Comparison of ENCODE assay signal across 20 mouse cellular contexts in the genomic region with DNA sequence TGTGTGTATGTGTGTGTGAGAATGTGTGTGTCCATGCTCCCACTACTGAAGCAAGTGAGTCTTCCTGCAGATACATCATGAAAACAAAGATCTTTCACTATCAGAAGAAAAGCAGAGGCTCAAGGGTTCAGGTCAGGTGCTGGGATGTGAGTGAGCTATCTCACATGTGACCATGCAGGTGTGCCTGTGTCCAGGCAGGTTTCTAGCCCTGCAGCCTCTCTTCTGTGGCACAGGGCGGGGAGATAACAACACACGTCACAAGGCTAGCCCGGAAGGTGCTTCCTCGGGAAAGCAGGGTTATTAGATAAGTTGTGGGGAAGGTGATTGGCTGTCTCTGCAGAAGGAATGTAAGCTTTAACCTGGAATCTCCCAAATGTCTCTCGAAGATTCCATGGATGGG. TPM values are rescaled to one million over a fixed set of nuclear protein-coding genes. Genes with fewer than 3 reads are reported as not detected.
A peak's percentile ranks its signal among the peaks of the same experiment; 100 is the strongest.
DNase-seq lines count a peak whose midpoint lies in the region; ATAC-seq lines count a peak whose summit lies in the region.
"Had no signal": no experiment of that assay in that cellular context is flagged by ENCODE, and none has a peak within 500 bp of the region (broad histone marks: within the 10 kb centered on the region; RNA-seq: fewer than 3 reads in every experiment).

No protein-coding gene starts in this region.

- no peak overlapping the region for H3K4me2 ChIP-seq in kidney, embryonic 15.5 days
- H3K4me2 ChIP-seq in kidney, embryonic 14.5 days (replicated peaks; ENCODE audit: low read depth, low read length) = no peak overlapping the region
- H3K4me2 ChIP-seq: limb, embryonic 15.5 days had no signal

- H3K9me3 ChIP-seq in kidney, embryonic 15.5 days (replicated peaks) = no peaks in the 10 kb centered on the region
- H3K9me3 ChIP-seq in kidney, embryonic 14.5 days (ENCODE audit: control insufficient read depth, low read length) = no peaks in the 10 kb centered on the region
- H3K9me3 ChIP-seq: limb, embryonic 15.5 days had no signal

- H3K4me1 ChIP-seq in kidney, embryonic 15.5 days = peaks cover 29% of the 10 kb centered on the region
- peaks cover 18% of the 10 kb centered on the region for H3K4me1 ChIP-seq in kidney, embryonic 14.5 days (ENCODE audit: control insufficient read depth, insufficient read depth, low read length)

- 76% methylated on average over 5 of the region's 5 CpGs for WGBS in kidney, embryonic 15.5 days
- 78% methylated on average over 5 of the region's 5 CpGs for WGBS in kidney, embryonic 14.5 days

- H3K36me3 ChIP-seq in kidney, embryonic 15.5 days = peaks cover 26% of the 10 kb centered on the region
- H3K36me3 ChIP-seq in kidney, embryonic 14.5 days (ENCODE audit: control insufficient read depth, insufficient read depth, low read length) = peaks cover 9% of the 10 kb centered on the region; the same call in 1 of the 2 replicates

- DNase-seq in liver = peak; percentile 61
- DNase-seq in testis, postnatal 14 days (ENCODE audit: low spot score) = no peak
- no peak for DNase-seq in kidney, postnatal 14 days
- DNase-seq: cerebellum, adult 8-10 months; heart, postnatal 4 days; thymus, adult 2 months had no signal

- H3K27me3 ChIP-seq in kidney, embryonic 15.5 days = no peaks in the 10 kb centered on the region
- no peaks in the 10 kb centered on the region for H3K27me3 ChIP-seq in kidney, embryonic 14.5 days (ENCODE audit: control insufficient read depth, insufficient read depth, low read length)
- H3K27me3 ChIP-seq: CH12.LX; limb, embryonic 15.5 days had no signal

- H3K4me3 ChIP-seq in kidney, embryonic 15.5 days (replicated peaks) = no peak overlapping the region
- no peak overlapping the region for H3K4me3 ChIP-seq in kidney, embryonic 14.5 days (ENCODE audit: low read length)
- H3K4me3 ChIP-seq: erythroblast, embryonic 14.5 days; limb, embryonic 15.5 days had no signal

- no peak overlapping the region for H3K9ac ChIP-seq in kidney, embryonic 15.5 days
- no peak overlapping the region for H3K9ac ChIP-seq in kidney, embryonic 14.5 days (ENCODE audit: low read depth, low read length)
- H3K9ac ChIP-seq: forebrain, postnatal 0 days; limb, embryonic 15.5 days had no signal

- no peak for ATAC-seq in kidney, embryonic 15.5 days (replicated peaks; ENCODE audit: low FRiP score)
- ATAC-seq in kidney, embryonic 14.5 days (ENCODE audit: low FRiP score, low TSS enrichment) = no peak
- peak; percentile 76 for ATAC-seq in erythroblast, adult 5-6 weeks (replicated peaks; ENCODE audit: low FRiP score, poor library complexity, severe bottlenecking)
- ATAC-seq in megakaryocyte-erythroid progenitor cell, adult 5-6 weeks (replicated peaks; ENCODE audit: low FRiP score, low TSS enrichment, poor library complexity, severe bottlenecking) = peak; percentile 82
- ATAC-seq: inflammation-experienced regulatory T-cells, adult 6 months had no signal

- H3K27ac ChIP-seq in kidney, embryonic 15.5 days = peak overlapping the region; percentile 45; the same call in 1 of the 2 replicates
- H3K27ac ChIP-seq in kidney, embryonic 14.5 days (ENCODE audit: low read depth, low read length) = no peak overlapping the region
- H3K27ac ChIP-seq: macrophage had no signal

RNA-seq across cellular contexts. Expression of a gene that starts 7.6 kb away (rescaled TPM):
- polyA plus RNA-seq in kidney, embryonic 15.5 days (2015; fragmentation: Nextera tagmentation; extraction: Ambion mirVana) = 50.5 and 51.8 TPM in 2 replicates
- 43.7 and 47.2 TPM in 2 replicates for polyA plus RNA-seq in kidney, embryonic 14.5 days (2014; fragmentation: Nextera tagmentation; extraction: Ambion mirVana)
- total RNA-seq in erythroblast, adult 5-6 weeks (2015; ENCODE audit: low replicate concordance) = 126 and 156 TPM in 2 replicates
- total RNA-seq in erythroblast, adult 5-6 weeks (2017; ENCODE audit: low replicate concordance) = 132 and 164 TPM in 2 replicates
- 51.9 and 52.4 TPM in 2 replicates for total RNA-seq in megakaryocyte-erythroid progenitor cell, adult 5-6 weeks (2014; fragmentation: Nextera tagmentation)
- 47.2 and 50.8 TPM in 2 replicates for total RNA-seq in megakaryocyte-erythroid progenitor cell, adult 5-6 weeks (2017)

RNA-seq across cellular contexts. Expression of a gene that starts 11.4 kb away (rescaled TPM):
- not detected in 2 replicates for polyA plus RNA-seq in kidney, embryonic 15.5 days (2015; fragmentation: Nextera tagmentation; extraction: Ambion mirVana)
- not detected in 2 replicates for polyA plus RNA-seq in kidney, embryonic 14.5 days (2014; fragmentation: Nextera tagmentation; extraction: Ambion mirVana)
- 12.3 TPM in 1 of 2 replicates, not detected in the other for total RNA-seq in erythroblast, adult 5-6 weeks (2015; ENCODE audit: low replicate concordance)
- total RNA-seq in erythroblast, adult 5-6 weeks (2017; ENCODE audit: low replicate concordance) = 7.8 TPM in 1 of 2 replicates, not detected in the other
- total RNA-seq in megakaryocyte-erythroid progenitor cell, adult 5-6 weeks (2014; fragmentation: Nextera tagmentation) = 7.6 TPM in 1 of 2 replicates, not detected in the other
- total RNA-seq in megakaryocyte-erythroid progenitor cell, adult 5-6 weeks (2017) = not detected in 2 replicates
- total RNA-seq: CH12.LX; forebrain, postnatal 0 days; gastrocnemius, postnatal 4 days; heart, postnatal 4 days; left cerebral cortex, postnatal 10 days; monocyte, adult 5-6 weeks; neutrophil, adult 5-6 weeks had no signal
- polyA plus RNA-seq: erythroblast, embryonic 14.5 days; forebrain, postnatal 0 days; limb, embryonic 15.5 days; macrophage; thymus, adult 2 months had no signal

RNA-seq across cellular contexts. Expression of a gene that starts 25.8 kb away (rescaled TPM):
- 29.9 and 31.0 TPM in 2 replicates for polyA plus RNA-seq in kidney, embryonic 15.5 days (2015; fragmentation: Nextera tagmentation; extraction: Ambion mirVana)
- polyA plus RNA-seq in kidney, embryonic 14.5 days (2014; fragmentation: Nextera tagmentation; extraction: Ambion mirVana) = 17.4 and 21.3 TPM in 2 replicates
- 43.9 and 52.3 TPM in 2 replicates for total RNA-seq in erythroblast, adult 5-6 weeks (2015; ENCODE audit: low replicate concordance)
- 39.4 and 48.8 TPM in 2 replicates for total RNA-seq in erythroblast, adult 5-6 weeks (2017; ENCODE audit: low replicate concordance)
- total RNA-seq in megakaryocyte-erythroid progenitor cell, adult 5-6 weeks (2014; fragmentation: Nextera tagmentation) = 17.3 and 20.6 TPM in 2 replicates
- total RNA-seq in megakaryocyte-erythroid progenitor cell, adult 5-6 weeks (2017) = 23.1 and 29.0 TPM in 2 replicates

Comparison
In these comparisons a context has a peak if more than half of its experiments do, and no peak if none do; other contexts are left out.
1. ATAC-seq: peak in erythroblast, adult 5-6 weeks (single experiment) and megakaryocyte-erythroid progenitor cell, adult 5-6 weeks (single experiment); none in kidney, embryonic 15.5 days (single experiment) and kidney, embryonic 14.5 days (single experiment).